Mouse (Mus musculus): Measurements from ENCODE around the gene Ube3c. TPM values are rescaled to one million over a fixed set of nuclear protein-coding genes. Genes with fewer than 3 reads are reported as not detected.
"Not testable (repeated sequence)": the region's sequence is repeated elsewhere in the genome, so short reads cannot be mapped to it uniquely, and the experiment has no call there.

The Ube3c gene
- 28.2 and 28.7 TPM in 2 replicates for polyA plus RNA-seq (2016; fragmentation: Nextera tagmentation; extraction: Ambion mirVana)

DNA sequence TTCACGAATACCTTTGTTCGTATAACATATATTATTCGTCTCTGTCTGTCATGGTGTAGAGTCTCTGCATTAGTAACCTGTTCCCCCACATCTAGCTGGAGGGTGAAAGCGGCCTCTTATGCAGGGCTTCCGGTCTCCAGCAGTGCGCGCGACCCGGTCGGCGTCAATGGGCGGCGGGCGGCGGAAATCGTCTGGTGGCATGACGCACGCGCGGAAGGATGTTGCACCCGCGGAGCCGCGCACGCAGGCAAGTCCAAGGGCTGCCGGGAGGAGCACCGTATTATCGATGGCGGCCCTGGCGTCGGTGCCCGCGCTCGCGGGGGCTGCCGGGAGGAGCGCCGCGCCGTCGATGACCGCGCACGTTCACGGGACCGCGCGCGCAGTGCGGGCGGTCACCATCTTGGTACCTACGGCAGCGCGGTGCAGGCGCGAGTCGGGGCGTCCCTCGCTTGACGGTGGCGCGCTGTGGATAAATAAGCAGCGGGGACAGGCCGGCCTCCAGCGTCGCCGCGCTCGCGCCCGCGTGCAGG is at the start of gene Ube3c:
Ube3c (plus strand) TSS at position 395 of the 530 bp plus-strand sequence.
- Histone ChIP-seq H3K27ac (peak within 1 kb of the TSS; percentile 96), H3K9ac (peak within 1 kb of the TSS; percentile 90), H3K4me1 (peaks cover 25% of the 10 kb centered on the region), H3K36me3 (peaks cover 31% of the 10 kb centered on the region), H3K27me3 (replicated peaks) (no peaks in the 10 kb centered on the region), H3K4me3 (peak within 1 kb of the TSS; percentile 80), H3K9me3 (replicated peaks) (no peaks in the 10 kb centered on the region), H3K4me2 (peak within 1 kb of the TSS; percentile 97)
- peak; percentile 96 for ATAC-seq
- WGBS (ENCODE audit: insufficient replicate concordance), result under 1% methylated on average over 72 of the region's 72 CpGs

DNA sequence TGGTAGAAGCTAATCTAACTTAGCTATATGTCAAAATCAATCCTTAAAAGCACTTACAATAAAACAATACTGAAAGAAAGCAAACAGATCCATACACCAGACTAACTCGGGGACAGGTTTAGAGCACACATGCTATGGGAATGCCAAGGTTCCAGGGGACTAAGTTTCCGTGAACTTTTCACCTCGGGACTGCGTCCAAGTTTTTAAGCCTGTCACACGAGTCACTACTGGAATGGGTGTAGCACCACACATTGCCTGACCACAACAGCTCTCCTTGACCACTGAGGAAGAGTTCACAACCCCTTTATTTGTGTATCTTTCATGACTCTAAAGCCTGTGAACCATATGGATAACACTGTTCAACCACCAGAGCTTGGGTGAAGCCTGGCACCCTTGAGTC is 8.9 kb upstream of the Ube3c start:
- Histone ChIP-seq H3K27me3 (replicated peaks) (no peaks in the 10 kb centered on the region), H3K4me3 (no peak overlapping the region)
- 67% methylated on average over 5 of the region's 5 CpGs for WGBS (ENCODE audit: insufficient replicate concordance)

DNA sequence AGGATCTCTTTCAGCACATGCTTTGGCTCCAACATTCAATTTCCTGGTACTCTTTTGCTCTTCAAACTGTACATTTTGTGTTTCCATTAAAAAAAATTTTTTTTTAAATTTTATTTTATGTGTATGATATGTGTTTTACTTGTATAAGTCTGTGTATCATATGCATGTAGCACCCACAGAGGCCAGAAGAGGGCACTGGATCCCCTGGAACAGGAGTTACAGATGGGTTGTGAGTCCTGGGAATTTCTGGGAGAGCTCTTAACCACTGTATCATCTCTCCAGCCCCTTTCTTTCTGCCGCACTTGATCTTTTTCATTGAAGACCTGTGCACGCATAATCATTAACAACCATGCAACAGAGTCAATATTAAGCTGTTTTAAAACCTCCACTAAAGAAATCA is 8.4 kb upstream of the Ube3c start:
- no peak overlapping the region for H3K27ac ChIP-seq
- ATAC-seq, result no peak
- WGBS (ENCODE audit: insufficient replicate concordance), result 78% methylated on average over 2 of the region's 2 CpGs
- no peak overlapping the region for H3K4me3 ChIP-seq
- H3K4me1 ChIP-seq, result no peaks in the 10 kb centered on the region
- H3K4me2 ChIP-seq, result no peak overlapping the region
- H3K9me3 ChIP-seq (replicated peaks), result no peaks in the 10 kb centered on the region
- H3K36me3 ChIP-seq, result no peaks in the 10 kb centered on the region
- H3K9ac ChIP-seq, result no peak overlapping the region
- H3K27me3 ChIP-seq (replicated peaks), result no peaks in the 10 kb centered on the region

More for the DNA sequence above, 8.9 kb upstream of the Ube3c start:
- Histone ChIP-seq H3K36me3 (no peaks in the 10 kb centered on the region), H3K9ac (no peak overlapping the region), H3K9me3 (replicated peaks) (no peaks in the 10 kb centered on the region), H3K4me1 (no peaks in the 10 kb centered on the region), H3K4me2 (no peak overlapping the region), H3K27ac (no peak overlapping the region)
- no peak for ATAC-seq

DNA sequence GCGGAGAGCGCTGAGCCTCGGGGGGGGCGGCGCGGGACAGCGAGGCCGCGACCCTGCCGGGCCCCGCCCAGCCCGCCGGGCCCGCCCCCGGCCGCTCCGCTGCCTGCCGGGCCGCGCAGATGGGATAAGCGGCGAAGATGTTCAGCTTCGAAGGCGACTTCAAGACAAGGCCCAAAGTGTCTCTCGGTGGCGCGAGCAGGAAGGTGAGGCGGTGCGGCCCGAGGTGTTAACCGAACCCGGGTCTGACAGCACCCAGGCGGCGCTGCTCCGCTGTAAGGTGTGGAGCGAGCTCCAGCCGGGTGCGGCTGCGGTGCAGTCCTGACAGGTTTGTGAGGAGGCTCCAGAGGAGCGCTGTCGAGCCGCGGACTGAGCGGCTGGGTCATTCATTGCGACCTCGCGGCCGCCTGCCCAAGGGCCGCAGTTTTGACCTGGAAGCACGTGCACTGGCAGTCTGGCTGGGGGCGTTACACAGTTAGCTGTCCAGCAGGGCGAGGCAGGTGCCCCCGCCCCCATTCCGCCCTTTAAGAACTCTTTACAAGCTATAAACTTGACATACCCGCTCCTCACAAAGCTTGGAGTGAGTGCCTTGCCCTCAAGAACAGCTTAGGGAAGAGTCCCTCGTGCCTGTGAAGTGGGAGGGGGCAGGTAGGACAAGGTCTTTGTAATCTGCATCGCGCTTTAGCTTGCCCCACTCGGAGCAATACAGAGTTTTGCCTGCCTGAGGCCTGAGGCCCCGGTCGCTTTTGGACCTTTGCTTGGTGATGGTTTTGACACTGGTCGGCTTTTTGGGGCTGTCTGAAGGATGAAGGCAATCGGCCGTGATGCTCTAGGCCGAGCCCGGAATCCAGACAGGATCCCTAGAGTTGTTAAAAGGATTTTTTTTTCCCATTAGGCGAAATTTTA is 587 bp downstream of the Ube3c start:
- Histone ChIP-seq H3K27me3 (replicated peaks) (no peaks in the 10 kb centered on the region), H3K36me3 (peaks cover 38% of the 10 kb centered on the region), H3K4me3 (peak overlapping the region; percentile 80), H3K9me3 (replicated peaks) (no peaks in the 10 kb centered on the region), H3K4me1 (peaks cover 28% of the 10 kb centered on the region), H3K4me2 (peak overlapping the region; percentile 97), H3K27ac (peak overlapping the region; percentile 96), H3K9ac (peak overlapping the region; percentile 90)
- 2% methylated on average over 67 of the region's 67 CpGs for WGBS (ENCODE audit: insufficient replicate concordance)
- peak; percentile 86 for ATAC-seq

DNA sequence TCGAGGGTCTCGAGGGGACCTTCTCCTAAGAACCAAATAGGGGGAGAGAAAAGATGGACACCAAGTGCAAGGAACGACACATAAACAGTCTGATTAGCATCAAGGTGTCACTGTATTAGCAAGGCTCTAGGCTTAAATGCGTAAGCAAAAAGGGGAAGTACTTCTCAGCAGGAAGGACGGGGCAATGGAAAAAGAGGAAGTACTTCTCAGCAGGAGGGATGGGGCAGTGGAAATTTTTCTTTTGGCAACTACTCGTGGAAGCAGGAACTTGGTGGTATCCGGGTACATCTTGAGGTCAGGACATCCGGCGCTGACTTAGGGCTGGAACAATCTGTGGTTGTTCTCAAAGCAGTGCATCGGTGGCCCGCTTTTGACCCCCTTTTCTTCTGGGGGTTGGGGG is 5.2 kb downstream of the Ube3c start:
- Histone ChIP-seq H3K36me3 (peaks cover 52% of the 10 kb centered on the region), H3K4me1 (peaks cover 57% of the 10 kb centered on the region)
- ATAC-seq; H3K27me3 ChIP-seq (replicated peaks); H3K4me2 ChIP-seq; H3K4me3 ChIP-seq; H3K9me3 ChIP-seq (replicated peaks); H3K27ac ChIP-seq; H3K9ac ChIP-seq: not testable (repeated sequence)
- WGBS (ENCODE audit: insufficient replicate concordance), result 77% methylated on average over 11 of the region's 11 CpGs

DNA sequence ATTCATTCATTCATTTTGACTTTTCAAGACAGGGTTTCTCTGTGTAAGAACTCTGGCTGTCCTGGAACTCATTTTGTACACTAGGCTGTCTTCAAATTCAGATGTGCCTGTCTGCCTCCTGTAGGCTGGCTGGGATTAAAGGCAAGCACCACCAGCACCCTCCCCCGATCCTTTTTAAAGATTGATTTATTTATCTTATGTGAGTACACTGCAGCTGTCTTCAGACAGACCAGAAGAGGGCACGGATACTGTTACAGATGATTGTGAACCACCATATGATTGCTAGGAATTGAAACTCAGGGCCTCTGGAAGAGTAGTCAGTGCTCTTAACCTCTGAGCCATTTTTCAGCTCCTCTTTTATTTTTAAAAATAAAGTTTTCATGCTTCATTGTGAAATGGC is 6.0 kb downstream of the Ube3c start:
- 56% methylated on average over 2 of the region's 2 CpGs for WGBS (ENCODE audit: insufficient replicate concordance)
- H3K4me2 ChIP-seq, result no peak overlapping the region
- no peak for ATAC-seq
- no peak overlapping the region for H3K9ac ChIP-seq
- H3K27me3 ChIP-seq (replicated peaks), result no peaks in the 10 kb centered on the region
- peaks cover 52% of the 10 kb centered on the region for H3K36me3 ChIP-seq
- no peak overlapping the region for H3K4me3 ChIP-seq
- H3K9me3 ChIP-seq (replicated peaks), result no peaks in the 10 kb centered on the region
- H3K27ac ChIP-seq, result no peak overlapping the region
- H3K4me1 ChIP-seq, result peaks cover 60% of the 10 kb centered on the region

DNA sequence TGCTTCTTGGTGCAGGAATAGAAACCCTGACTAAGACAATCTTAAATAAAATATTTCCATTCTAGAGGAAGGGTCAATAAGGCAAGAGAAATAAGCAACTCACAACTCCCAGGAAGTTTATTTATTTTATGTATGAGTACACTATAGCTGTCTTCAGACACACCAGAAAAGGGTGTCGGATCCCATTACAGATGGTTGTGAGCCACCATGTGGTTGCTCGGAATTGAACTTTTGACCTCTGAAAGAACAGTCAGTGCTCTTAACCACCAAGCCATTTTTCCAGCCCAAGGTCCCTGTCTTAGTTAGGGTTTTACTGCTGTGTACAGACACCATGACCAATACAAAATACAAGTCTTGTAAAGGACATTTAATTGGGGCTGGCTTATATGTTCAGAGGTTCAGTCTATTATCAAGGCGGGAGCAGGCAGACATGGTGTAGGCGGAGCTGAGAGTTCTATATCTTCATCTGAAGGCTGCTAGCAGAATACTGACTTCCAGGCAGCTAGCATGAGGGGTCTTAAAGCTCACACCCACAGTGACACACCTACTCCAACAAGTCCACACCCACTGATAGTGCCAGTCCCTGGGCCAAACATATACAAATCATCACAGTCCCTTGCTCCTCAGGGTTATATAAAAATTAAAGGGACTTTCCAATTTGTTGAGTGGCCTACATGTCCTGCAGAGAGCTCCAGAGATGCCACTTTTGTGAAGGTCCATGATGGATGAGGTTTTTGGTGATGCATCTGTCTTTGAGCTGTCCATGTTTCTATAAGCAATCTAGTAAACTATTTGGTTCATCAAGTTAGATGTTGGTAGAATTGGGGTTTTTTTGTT is 9.0 kb downstream of the Ube3c start:
- Histone ChIP-seq H3K36me3 (peaks cover 39% of the 10 kb centered on the region), H3K4me1 (peaks cover 40% of the 10 kb centered on the region), H3K27ac (peak overlapping the region; percentile 88), H3K4me3 (peak overlapping the region; percentile 14; the same call in 1 of the 2 replicates), H3K27me3 (replicated peaks) (no peaks in the 10 kb centered on the region), H3K9me3 (replicated peaks) (no peaks in the 10 kb centered on the region), H3K9ac (no peak overlapping the region), H3K4me2 (peak overlapping the region; percentile 52)
- WGBS (ENCODE audit: insufficient replicate concordance), result 65% methylated on average over 4 of the region's 4 CpGs
- ATAC-seq, result peak; percentile 92

DNA sequence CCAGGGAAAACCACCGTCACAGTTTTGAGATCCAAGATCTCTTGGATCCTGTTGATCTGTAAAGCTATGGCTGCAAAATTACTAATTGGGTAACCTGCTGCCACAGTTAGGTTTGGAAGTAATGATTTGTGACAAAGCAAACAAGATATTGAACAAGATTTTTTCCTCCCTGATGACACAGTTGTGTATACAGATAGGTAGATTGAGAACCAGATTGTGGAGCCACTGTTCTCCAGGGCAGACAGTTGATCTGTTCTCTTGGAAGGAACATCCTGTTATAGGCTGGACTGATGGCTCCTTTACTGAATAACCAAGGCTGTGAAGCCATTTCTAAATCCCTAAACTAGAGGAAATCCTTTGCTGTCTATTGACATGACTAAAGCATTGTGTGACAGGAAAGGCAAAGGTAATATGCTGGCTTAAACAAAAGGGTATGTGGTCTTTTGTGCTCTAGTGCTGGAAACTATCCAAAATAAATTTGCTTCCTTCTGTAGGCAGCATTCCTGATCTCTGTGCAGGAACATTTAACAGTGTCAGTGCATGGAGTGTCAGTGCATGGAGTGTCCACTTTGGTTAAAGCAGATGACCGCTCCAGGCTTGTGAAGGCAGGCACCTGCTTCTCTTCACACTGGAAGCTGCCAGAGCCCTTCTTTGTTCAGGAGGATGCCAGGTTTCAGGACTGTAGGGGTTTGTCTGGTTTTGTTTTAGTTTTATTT is 15.0 kb downstream of the Ube3c start:
- H3K9ac ChIP-seq, result no peak overlapping the region
- peaks cover 23% of the 10 kb centered on the region for H3K4me1 ChIP-seq
- no peak overlapping the region for H3K27ac ChIP-seq
- H3K4me2 ChIP-seq, result no peak overlapping the region
- no peak overlapping the region for H3K4me3 ChIP-seq
- 77% methylated on average over 2 of the region's 2 CpGs for WGBS (ENCODE audit: insufficient replicate concordance)
- ATAC-seq, result no peak
- H3K36me3 ChIP-seq, result peaks cover 19% of the 10 kb centered on the region
- H3K27me3 ChIP-seq (replicated peaks), result no peaks in the 10 kb centered on the region
- no peaks in the 10 kb centered on the region for H3K9me3 ChIP-seq (replicated peaks)

DNA sequence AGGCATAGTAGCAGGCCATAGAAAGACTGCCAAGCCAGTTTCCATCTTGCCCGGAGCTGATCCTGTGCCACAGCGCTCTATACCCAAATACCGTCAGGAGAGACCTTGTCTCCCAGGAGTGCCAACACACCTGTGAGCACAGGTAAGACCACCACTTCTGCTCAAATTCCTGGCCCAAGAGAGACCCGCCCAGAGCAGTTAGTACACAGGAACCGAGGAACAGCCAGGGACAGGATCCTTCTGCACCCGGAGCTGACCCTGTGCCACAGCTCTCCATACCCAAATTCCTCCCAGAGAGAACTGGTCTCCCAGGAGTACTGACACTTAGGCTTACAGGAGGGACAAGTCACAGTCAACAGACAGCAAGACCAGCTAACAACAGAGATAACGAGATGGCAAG is 23.1 kb downstream of the Ube3c start:
- H3K27ac ChIP-seq; H3K4me2 ChIP-seq; H3K4me1 ChIP-seq; H3K27me3 ChIP-seq (replicated peaks); H3K4me3 ChIP-seq; H3K9ac ChIP-seq; H3K9me3 ChIP-seq (replicated peaks); ATAC-seq: not testable (repeated sequence)
- WGBS (ENCODE audit: insufficient replicate concordance), result 86% methylated on average over 7 of the region's 7 CpGs
- peaks cover 76% of the 10 kb centered on the region for H3K36me3 ChIP-seq

DNA sequence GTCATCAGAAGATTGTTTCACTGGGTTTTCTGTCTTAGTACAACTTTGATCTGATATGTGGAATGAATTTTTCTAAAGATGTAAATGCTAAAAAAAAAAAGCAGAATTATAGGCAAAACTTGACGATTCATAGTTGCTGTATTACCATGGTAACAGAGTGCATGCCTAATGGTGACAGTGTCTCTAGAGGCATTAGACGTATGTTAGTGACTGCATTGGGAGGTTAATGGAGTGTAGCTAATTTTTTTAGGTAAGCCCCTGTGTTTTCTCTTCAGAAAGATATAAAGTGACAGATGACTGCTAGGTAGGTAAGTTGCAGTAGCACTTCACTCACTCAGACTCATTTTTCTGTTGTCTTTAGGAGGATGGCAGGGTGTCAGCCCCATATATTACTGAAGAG is 37.5 kb downstream of the Ube3c start:
- no peak overlapping the region for H3K9ac ChIP-seq
- H3K9me3 ChIP-seq (replicated peaks), result no peaks in the 10 kb centered on the region
- no peak for ATAC-seq
- no peaks in the 10 kb centered on the region for H3K27me3 ChIP-seq (replicated peaks)
- no peak overlapping the region for H3K4me2 ChIP-seq
- H3K27ac ChIP-seq, result no peak overlapping the region
- peaks cover 87% of the 10 kb centered on the region for H3K36me3 ChIP-seq
- H3K4me3 ChIP-seq, result no peak overlapping the region
- 83% methylated on average over 2 of the region's 2 CpGs for WGBS (ENCODE audit: insufficient replicate concordance)
- H3K4me1 ChIP-seq, result no peaks in the 10 kb centered on the region

DNA sequence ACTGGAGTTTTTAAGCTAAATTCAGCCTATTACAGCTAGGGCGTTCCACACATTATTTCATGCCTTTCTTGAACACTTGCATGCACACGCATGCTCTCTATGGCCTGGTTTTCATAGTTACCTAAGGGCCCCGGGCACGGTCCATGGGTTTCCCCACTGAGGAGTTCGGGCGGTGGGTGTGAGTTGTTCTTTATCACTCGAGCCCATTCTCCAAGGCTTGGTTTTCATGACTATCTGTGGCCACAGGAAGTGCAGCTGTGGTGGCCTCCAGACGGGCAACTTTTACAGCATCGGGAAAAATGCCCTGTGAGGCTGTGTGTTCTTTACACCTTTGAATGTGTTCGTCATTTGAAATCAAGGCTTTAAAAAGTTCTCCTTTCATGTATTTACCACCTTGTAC is 56.6 kb downstream of the Ube3c start:
- Histone ChIP-seq H3K27ac (peak overlapping the region; percentile 54), H3K9me3 (replicated peaks) (no peaks in the 10 kb centered on the region), H3K4me1 (peaks cover 13% of the 10 kb centered on the region), H3K9ac (peak overlapping the region; percentile 22; the same call in 1 of the 2 replicates), H3K27me3 (replicated peaks) (no peaks in the 10 kb centered on the region), H3K4me3 (0 out of 2 replicates have a peak overlapping the region, but pooled peaks have one; percentile 3), H3K4me2 (peak overlapping the region; percentile 32), H3K36me3 (peaks cover 64% of the 10 kb centered on the region)
- WGBS (ENCODE audit: insufficient replicate concordance), result 32% methylated on average over 10 of the region's 10 CpGs
- peak; percentile 87 for ATAC-seq
